Mouse (Mus musculus) A20 (cell line): ENCODE results near the gene Nfu1.

Experiments
- DNase-seq: peaks from one replicate; pipeline ENCODE4 v3.0.0-alpha.2; 2011; ENCODE audit warnings: low read depth, low spot score

Nfu1 gene

DNA sequence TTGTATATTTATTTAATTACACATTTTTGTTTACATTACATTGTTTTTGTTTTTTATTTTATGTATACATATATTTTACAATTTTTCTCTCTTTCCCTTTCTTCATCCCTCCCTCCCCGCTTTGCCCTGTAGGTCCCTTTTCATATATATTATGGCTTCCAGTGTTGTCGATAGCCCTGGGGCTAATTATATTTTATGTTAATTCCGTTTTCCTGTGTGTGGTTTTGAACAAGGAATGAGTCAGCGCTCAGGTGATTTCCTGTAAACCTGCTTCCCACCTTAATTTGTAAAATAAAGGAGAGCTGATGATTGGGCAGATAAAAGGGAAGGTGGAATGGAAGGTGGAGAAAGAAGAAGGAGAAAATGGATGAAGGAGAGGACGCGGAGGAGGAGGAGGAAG, at the start of gene Nfu1:
TSS of gene Nfu1 (plus strand) at position 350 of the 400 bp plus-strand sequence.
- no peak for DNase-seq

- no peak for DNase-seq
Observed at GRCm38 (mm10) chr6:86963987-86964685, 44.9 kb upstream of the Nfu1 start.

GRCm38 (mm10) chr6:86967166-86967565, 41.9 kb upstream of the Nfu1 start:
- DNase-seq = no peak

GRCm38 (mm10) chr6:86973956-86974355, 35.1 kb upstream of the Nfu1 start:
- no peak for DNase-seq

- DNase-seq = no peak
Observed at GRCm38 (mm10) chr6:86978156-86978908, 30.7 kb upstream of the Nfu1 start.

GRCm38 (mm10) chr6:86978909-86979265, 30.1 kb upstream of the Nfu1 start:
- DNase-seq = no peak

DNA sequence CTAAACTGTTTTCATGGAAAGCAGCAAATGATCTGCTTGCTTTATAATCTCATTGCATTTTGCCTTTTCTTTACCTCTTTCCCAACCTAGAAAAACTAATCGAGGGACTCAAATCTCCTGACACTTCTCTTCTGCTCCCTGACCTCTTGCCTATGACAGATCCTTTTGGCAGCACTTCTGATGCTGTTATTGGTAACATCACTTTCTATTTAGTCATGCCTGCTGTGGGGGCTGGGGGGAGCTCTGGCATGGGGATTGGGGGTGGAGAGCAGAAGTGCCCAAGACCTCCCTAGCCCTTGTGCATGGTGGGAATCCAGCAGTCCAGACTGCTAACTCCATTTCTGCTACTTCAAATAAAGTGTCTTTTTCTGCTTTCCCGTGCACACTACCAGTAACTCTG, 27.8 kb upstream of the Nfu1 start:
- DNase-seq = no peak

- peak; percentile 39 for DNase-seq
Observed at GRCm38 (mm10) chr6:86985314-86986106, 23.5 kb upstream of the Nfu1 start.

- DNase-seq = no peak
Observed at GRCm38 (mm10) chr6:86989576-86989975, 19.5 kb upstream of the Nfu1 start.

DNA sequence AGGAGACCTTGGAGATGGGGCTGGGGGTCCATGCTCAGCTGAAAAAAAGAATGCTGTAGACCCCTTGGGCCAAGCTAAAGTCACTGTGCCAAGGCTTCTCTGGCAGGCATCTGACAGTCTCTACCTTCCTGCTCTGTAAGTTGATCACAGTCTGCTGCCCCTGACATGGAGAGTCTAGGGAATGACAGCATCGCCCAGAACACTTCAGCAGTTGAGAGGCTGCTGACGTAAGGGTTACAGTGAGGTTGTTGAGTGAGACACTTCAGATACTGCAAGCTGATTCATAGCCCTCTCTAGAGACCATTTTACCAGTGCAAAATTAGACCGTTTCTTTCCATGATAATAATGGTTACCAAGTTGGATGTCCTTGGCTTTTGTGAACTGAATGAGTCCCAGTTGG, 18.0 kb upstream of the Nfu1 start:
- DNase-seq = no peak

- no peak for DNase-seq
Observed at GRCm38 (mm10) chr6:86992349-86992748, 16.7 kb upstream of the Nfu1 start.

GRCm38 (mm10) chr6:86994254-86994653, 14.8 kb upstream of the Nfu1 start:
- DNase-seq = no peak

DNA sequence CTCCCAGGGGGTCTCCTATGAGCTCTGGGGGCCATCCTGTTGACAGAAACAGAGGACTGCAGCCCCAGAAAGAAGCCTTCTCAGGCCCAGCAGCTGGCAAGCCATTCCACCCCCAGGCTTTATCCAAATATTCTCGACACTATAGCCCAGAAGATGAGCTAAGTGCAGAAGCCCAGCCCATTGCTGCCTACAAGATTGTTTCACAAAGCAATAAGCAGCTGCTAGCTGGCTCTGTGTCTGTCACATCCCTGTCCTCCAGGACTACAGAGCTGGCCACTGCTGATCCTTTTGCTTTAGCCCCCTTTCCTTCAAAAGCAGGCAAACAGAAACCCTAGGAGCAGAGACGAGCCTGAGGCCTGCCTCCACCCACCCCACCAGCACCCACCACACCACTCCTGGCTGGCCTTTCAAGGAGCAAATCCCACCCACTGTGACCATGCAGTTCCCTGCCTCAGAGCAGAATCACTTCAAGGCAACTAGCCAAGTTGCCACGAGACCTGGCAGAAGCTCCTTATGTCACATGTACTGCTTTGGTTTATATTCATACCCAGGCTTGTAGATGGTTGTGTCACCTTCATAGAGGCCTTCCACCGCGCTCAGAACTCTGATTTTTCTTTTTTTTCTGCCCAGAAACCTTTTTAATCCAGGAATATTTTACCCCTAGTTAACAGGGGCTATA, 12.3 kb upstream of the Nfu1 start:
- no peak for DNase-seq

DNA sequence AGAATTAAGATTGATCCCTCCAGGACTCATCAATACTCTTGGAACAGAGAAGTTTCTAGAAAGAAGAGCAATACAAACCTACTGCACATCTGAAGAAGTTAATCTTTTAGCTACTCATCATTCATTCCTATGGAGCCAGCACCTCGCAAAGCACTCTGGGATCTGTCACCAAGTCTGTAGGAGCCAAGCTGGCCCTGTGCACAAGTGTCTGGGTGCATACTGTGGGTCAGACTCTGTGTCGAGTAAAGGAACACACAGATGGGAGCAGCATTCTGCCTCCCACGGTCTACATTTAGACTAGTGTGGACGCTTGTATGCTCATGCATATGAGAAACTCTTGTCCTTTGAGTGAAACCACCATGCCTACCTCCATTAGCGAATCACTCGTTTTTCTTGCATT, 11.7 kb upstream of the Nfu1 start:
- DNase-seq = no peak

GRCm38 (mm10) chr6:87001995-87002394, 7.0 kb upstream of the Nfu1 start:
- DNase-seq = no peak

GRCm38 (mm10) chr6:87002521-87003055, 6.4 kb upstream of the Nfu1 start:
- peak; percentile 95 for DNase-seq

- no peak for DNase-seq
Observed at GRCm38 (mm10) chr6:87004099-87004498, 4.9 kb upstream of the Nfu1 start.

DNA sequence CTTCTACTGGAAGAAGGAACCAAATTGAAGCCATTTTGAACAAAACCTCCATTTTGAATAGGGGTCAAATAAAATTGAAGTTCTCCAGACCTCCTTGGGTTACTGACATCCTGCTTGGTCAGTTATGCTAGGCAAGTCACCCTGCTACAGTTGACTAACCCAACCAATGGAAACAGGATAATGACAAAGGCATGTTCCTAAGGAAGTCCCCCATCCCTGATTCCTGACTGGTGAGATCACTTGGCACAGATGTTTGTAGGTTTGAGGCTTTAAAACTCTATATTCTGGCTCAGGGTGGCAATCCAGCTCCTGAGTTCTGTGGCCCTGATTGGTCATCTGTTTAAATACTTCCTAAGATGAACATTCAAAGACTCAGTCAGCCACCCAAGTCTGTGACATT, 3.5 kb upstream of the Nfu1 start:
- DNase-seq = no peak

DNA sequence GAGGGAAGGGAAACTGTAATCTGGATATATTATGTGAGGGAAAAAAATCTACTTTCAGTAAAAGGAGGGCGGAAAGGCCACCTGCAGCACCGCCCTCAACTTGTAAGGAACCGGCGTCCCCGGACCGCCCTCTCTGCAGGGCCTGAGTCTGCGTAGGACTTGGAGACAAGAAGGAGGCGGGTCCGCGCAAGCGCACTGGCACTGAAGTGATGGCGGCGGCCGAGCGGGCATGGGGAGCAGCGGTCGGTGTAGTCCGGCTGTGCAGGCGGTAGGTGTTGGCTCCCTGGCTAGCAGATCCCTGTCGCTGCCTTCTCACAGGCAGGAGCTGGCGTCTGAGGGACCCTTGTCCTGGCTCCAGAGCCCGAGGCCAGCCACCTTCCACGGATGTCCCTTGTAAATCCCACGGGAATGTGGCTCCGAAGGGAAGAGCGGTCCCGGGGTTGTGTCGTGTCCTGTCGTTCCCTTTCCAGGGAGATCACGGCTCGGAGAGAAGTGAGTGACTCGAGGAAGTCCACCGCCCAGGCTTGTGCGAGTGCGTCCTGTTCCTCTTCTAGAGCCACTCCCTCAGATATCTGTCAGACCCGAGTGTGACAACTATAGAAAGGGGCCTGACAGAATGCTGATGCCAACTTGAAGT, 774 bp downstream of the Nfu1 start:
- DNase-seq = peak; percentile 95

GRCm38 (mm10) chr6:87016916-87017315, 7.9 kb downstream of the Nfu1 start:
- peak; percentile 89 for DNase-seq

- DNase-seq = no peak
Observed at GRCm38 (mm10) chr6:87018874-87019273, 9.8 kb downstream of the Nfu1 start.
